Mouse (Mus musculus) retina, postnatal 1 day (tissue): ENCODE measurements around the gene Olfr38.

Experiments used
- DNase-seq: peaks from one replicate; pipeline ENCODE4 v3.0.0-alpha.2; 2012

The Olfr38 gene

DNA sequence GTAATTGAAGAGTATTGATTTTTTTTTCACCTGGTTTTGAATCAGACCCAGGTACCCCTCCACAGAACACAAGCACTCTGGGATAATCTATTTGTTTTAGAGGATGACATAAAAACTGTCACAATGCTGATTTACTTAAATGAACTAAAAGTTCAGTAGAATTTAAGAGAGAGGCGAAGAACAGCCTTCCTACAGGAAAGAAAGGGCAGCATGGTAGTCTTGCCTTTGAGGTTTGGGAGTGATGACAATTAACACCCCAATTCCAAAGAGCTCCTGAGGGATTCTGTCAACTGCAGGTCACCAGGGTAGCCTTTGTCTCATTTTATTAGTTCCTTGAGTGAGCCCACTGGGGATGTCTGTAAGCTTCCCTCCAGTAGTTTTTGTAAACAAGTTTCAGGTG lies at the start of gene Olfr38:
Olfr38 (plus strand) TSS at position 301 of the 400 bp plus-strand sequence.
- no peak for DNase-seq

DNA sequence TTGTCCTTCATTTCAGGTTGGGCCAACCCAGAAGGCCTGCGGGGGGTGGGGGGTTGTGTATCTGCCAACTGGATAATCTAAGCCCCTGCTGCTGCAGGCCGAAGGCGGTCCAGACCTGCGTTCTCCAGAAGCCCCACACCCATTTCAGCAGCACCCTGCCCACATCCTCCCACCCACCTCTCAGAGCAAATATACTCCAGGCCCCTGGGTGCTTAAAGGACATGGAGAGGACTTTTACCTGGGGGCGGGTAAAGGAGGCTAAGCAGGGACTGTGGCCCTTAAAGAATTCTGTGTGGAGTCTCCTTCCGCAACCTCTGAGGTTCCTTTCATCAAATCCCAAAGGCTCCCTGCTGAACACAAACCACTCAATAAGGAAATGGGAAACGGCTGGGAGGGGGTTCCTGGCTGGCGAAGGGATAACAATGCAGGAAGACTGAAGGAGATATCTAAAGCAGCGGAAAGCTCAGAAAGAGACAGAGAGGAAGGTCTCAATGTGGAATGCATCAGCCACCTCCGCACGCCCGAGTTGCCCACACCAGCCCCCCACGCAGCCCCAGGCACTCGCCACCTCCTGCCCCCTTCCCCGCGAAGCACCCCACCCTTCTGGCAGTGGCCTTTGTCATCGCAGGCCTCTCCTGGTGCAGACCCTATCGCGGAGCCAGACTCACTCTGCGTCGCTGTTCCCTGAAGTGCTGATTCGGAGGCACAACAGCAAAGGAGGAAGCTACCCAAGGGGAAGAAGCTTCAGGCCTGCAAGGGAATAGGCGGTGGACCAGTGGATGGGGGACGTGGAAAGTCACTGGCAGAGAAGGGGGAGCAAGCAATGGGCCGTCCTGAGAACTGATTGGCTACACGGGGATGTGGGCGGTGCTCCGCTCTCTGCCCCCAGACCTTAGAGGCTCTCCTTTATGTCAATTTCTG lies 46.7 kb upstream of the Olfr38 start, which contains the start of gene Tcaf1:
Tcaf1 (minus strand) TSS at position 798 of the 921 bp plus-strand sequence.
- DNase-seq: peak; percentile 93

DNA sequence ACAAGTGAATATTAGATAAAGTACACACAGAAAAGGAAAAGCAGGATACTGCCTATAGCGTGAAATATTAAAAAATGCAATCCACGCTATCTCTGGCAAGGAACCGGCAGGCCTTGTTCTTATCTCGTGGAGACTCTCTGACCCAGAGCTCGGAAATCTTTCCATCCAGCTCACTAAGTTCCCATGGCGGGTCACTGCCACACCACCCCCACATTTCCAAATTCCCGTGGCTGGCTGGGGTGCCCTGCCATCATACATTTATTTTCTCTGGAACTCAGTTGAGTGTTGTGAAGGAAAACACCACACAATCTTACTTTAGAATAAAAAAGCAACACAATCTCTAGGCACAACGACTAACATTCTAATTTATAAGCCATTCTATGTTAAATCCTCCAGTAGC lies 41.5 kb upstream of the Olfr38 start:
- DNase-seq: no peak

GRCm38 (mm10) chr6:42717973-42718372 lies 38.2 kb upstream of the Olfr38 start:
- DNase-seq: no peak

- DNase-seq: no peak
These were observed 17.1 kb upstream of the Olfr38 start, which contains the start of gene Olfr453 for GRCm38 (mm10) chr6:42739071-42739470. TSS of gene Olfr453 (plus strand) at chr6:42739371.

- no peak for DNase-seq
These were observed 13.9 kb upstream of the Olfr38 start for GRCm38 (mm10) chr6:42742303-42742702.

DNA sequence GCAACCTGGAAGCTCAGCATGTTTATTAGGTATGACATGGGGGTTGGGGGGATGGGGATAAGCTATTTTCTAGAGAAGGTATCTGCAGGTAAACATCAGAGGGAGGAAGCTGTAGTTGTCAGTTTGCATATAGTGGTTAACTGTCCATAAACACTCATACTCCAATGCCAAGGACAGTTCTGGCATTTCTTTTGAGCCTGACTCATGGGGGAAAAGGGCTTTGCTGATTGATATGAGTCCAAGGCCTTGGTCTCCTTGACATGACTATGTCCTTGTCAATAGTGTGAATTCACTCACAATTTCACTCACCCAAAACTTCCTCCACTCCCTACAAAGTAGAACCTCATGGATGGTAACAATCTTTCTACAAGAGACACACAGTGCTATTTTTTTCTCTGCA lies 8.4 kb upstream of the Olfr38 start:
- DNase-seq: no peak

DNA sequence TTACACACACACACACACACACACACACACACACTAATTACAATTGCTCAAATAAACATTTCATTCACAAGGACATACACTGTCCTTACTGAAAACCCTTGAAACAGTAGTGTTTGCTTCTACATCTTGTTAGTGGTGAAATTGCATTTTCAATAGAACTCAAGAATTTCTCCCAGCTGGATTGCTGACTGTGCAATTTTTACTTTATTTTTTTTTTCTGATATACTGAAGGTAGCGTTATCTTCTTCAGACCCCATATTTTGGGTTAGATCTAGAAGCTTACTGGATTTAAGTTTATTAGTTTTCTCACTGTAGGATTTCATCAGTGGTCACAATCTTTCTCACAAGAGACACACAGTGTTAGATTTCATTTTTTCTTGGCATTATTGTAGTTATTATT lies 20.9 kb downstream of the Olfr38 start:
- no peak for DNase-seq

GRCm38 (mm10) chr6:42784793-42785192 lies 28.6 kb downstream of the Olfr38 start, which contains the start of gene Olfr452:
TSS of gene Olfr452 (plus strand) at chr6:42785093.
- no peak for DNase-seq

- DNase-seq: peak; percentile 25
These were observed 34.2 kb downstream of the Olfr38 start for GRCm38 (mm10) chr6:42790247-42790948.

GRCm38 (mm10) chr6:42790949-42791556 lies 34.8 kb downstream of the Olfr38 start:
- DNase-seq: no peak

- DNase-seq: no peak
These were observed 38.8 kb downstream of the Olfr38 start for GRCm38 (mm10) chr6:42794982-42795381.

DNA sequence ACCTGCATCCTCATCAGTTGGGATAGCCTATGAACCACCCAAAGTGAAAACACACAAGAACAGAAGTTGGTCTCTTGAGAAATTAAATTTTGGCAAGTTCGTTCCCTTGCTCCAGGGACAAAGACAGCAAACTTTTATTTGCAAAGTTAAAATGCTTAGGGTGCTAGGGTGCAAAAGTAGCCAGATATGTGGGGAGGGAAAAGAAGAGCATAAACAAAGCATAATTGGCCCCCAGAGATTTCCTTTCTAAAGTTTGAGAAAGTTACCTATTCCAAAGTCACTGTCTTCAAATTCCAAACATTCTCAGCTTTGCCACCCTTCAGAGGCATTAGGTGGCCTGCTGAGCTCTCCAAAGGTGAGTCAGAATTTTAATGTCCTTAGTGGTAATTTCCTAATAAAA lies 55.4 kb downstream of the Olfr38 start, which contains the start of gene Olfr450:
Olfr450 (plus strand) TSS at position 301 of the 400 bp plus-strand sequence.
- no peak for DNase-seq
